Mouse (Mus musculus) liver, embryonic 14.5 days (tissue): ENCODE data around the gene Kcnma1. TPM values are rescaled to one million over a fixed set of nuclear protein-coding genes. Genes with fewer than 3 reads are reported as not detected.

Experiments
- ATAC-seq: fragments of 200-750 bp; cut with Nextera tagmentation; 2 replicates; pipeline ENCODE4 v1.8.0; 2017; ENCODE audit warnings: moderate number of reproducible peaks, mild to moderate bottlenecking, moderate library complexity; ENCODE audit not compliant: insufficient read depth
- DNase-seq, 3 experiments: peaks; one replicate each; pipeline ENCODE4 v3.0.0-alpha.2; 2012 to 2013; ENCODE audit warnings: low read depth in 3 of 3, low spot score in 3 of 3
- H3K27ac ChIP-seq: fragments of 300-500 bp; sonication (generic); 2 replicates; pipeline ENCODE4 v1.5.1; 2014; ENCODE audit warnings: moderate library complexity, mild to moderate bottlenecking, control low read depth, inconsistent platforms
- H3K27me3 ChIP-seq: fragments of 300-500 bp; sonication (generic); 2 replicates; pipeline ENCODE4 v1.6.1; 2014; ENCODE audit warnings: mild to moderate bottlenecking, low read length, moderate library complexity; ENCODE audit not compliant: control insufficient read depth, insufficient read depth
- H3K36me3 ChIP-seq: fragments of 300-500 bp; sonication (generic); replicated peaks from 2 replicates; pipeline ENCODE4 v1.6.1; 2014; ENCODE audit warnings: low read depth; ENCODE audit not compliant: control insufficient read depth, insufficient read depth
- H3K4me1 ChIP-seq, 2 experiments: fragments of 200-500 bp in 1 of 2; fragments of 300-500 bp in 1 of 2; sonication (generic) in 1 of 2; replicated peaks; 2 replicates each; pipeline ENCODE4 v1.6.1; 2012 to 2014; ENCODE audit warnings: antibody characterized with exemption in 1 of 2, inconsistent platforms in 1 of 2, low read length in 1 of 2; ENCODE audit not compliant: control insufficient read depth in 2 of 2, insufficient read depth in 2 of 2
- H3K4me2 ChIP-seq: fragments of 300-500 bp; sonication (generic); 2 replicates; pipeline ENCODE4 v1.6.1; 2014; ENCODE audit warnings: low read depth, mild to moderate bottlenecking, control low read depth, moderate library complexity
- H3K4me3 ChIP-seq, 2 experiments: fragments of 200-500 bp in 1 of 2; fragments of 300-500 bp in 1 of 2; sonication (generic) in 1 of 2; 2 replicates each; pipeline ENCODE4 v1.5.1; 2012 to 2014; ENCODE audit warnings: low read depth in 2 of 2, low read length in 2 of 2, mild to moderate bottlenecking in 2 of 2, control low read depth in 1 of 2, inconsistent platforms in 1 of 2, moderate library complexity in 1 of 2; ENCODE audit not compliant: insufficient read depth in 1 of 2
- H3K9ac ChIP-seq: fragments of 300-500 bp; sonication (generic); replicated peaks from 2 replicates; pipeline ENCODE4 v1.6.1; 2014; ENCODE audit warnings: mild to moderate bottlenecking, control low read depth, moderate library complexity
- H3K9me3 ChIP-seq: fragments of 300-500 bp; sonication (generic); 2 replicates; pipeline ENCODE4 v1.6.1; 2016; ENCODE audit warnings: low read length, mixed read lengths; ENCODE audit not compliant: control insufficient read depth
- CTCF ChIP-seq: IDR thresholded peaks from 2 replicates; pipeline ENCODE4 v1.5.1; 2016; ENCODE audit warnings: antibody characterized with exemption, low read depth, control low read depth
- EP300 ChIP-seq: IDR thresholded peaks from 2 replicates; pipeline ENCODE4 v1.6.1; 2016; ENCODE audit warnings: antibody characterized with exemption, low read depth
- WGBS: fragments of 180-500 bp; shearing (Covaris S2); extraction: QIAGEN DNeasy Blood & Tissue Kit; methylation state at CpG from one replicate; pipeline ENCODE4 v1.1.7; 2014; ENCODE audit not compliant: insufficient replicate concordance; 5-methylcytosine and 5-hydroxymethylcytosine counted together
- polyA plus RNA-seq, 2 experiments: library from polyadenylated mRNA; depleted of rRNA in 1 of 2; stranded (reverse) in 1 of 2; unstranded in 1 of 2; fragments of >200 nt; fragmentation: Nextera tagmentation in 1 of 2; extraction: Ambion mirVana in 1 of 2; gene quantifications; 2 replicates each; pipeline versions ENCODE4 v1.2.1 to v1.2.3; 2012 to 2014

Gene Kcnma1
- polyA plus RNA-seq, 2 experiments, result 0.03 TPM; not detected in 1

GRCm38 (mm10) chr14:23828711-23829320 is 185.5 kb downstream of the Kcnma1 start:
- H3K27ac ChIP-seq, result no peak overlapping the region
- DNase-seq (no peak), ATAC-seq (no peak)
- H3K4me3 ChIP-seq, result no peak overlapping the region
- no peak overlapping the region for H3K4me2 ChIP-seq
- H3K36me3 ChIP-seq, result no peaks in the 10 kb centered on the region
- H3K9ac ChIP-seq, result no peak overlapping the region
- WGBS, result 50% methylated on average over 3 of the region's 3 CpGs
- H3K27me3 ChIP-seq, result no peaks in the 10 kb centered on the region
- no peaks in the 10 kb centered on the region for H3K4me1 ChIP-seq
- TF ChIP-seq EP300, result no peak
- no peak for TF ChIP-seq CTCF
- no peaks in the 10 kb centered on the region for H3K9me3 ChIP-seq

GRCm38 (mm10) chr14:23824937-23825336 is 189.4 kb downstream of the Kcnma1 start:
- DNase-seq (no peak), ATAC-seq (no peak)
- TF ChIP-seq EP300, result no peak
- no peak for TF ChIP-seq CTCF
- H3K27ac ChIP-seq, result no peak overlapping the region
- no peak overlapping the region for H3K4me3 ChIP-seq
- no peaks in the 10 kb centered on the region for H3K36me3 ChIP-seq
- H3K27me3 ChIP-seq, result no peaks in the 10 kb centered on the region
- 22% methylated on average over 2 of the region's 2 CpGs for WGBS
- no peaks in the 10 kb centered on the region for H3K9me3 ChIP-seq
- H3K9ac ChIP-seq, result no peak overlapping the region
- H3K4me2 ChIP-seq, result no peak overlapping the region
- H3K4me1 ChIP-seq, result no peaks in the 10 kb centered on the region

- WGBS, result 39% methylated on average over 4 of the region's 4 CpGs
- H3K36me3 ChIP-seq, result no peaks in the 10 kb centered on the region
- ATAC-seq, result no peak
Measured at GRCm38 (mm10) chr14:23824267-23824666, 190.0 kb downstream of the Kcnma1 start.

GRCm38 (mm10) chr14:23817585-23817984 is 196.7 kb downstream of the Kcnma1 start:
- Histone ChIP-seq H3K4me3 (no peak overlapping the region), H3K4me1 (no peaks in the 10 kb centered on the region), H3K9ac (no peak overlapping the region), H3K27ac (no peak overlapping the region), H3K36me3 (no peaks in the 10 kb centered on the region), H3K9me3 (no peaks in the 10 kb centered on the region), H3K27me3 (no peaks in the 10 kb centered on the region), H3K4me2 (no peak overlapping the region)
- TF ChIP-seq CTCF, result no peak
- TF ChIP-seq EP300, result no peak
- WGBS, result 68% methylated on average over 3 of the region's 3 CpGs
- DNase-seq (no peak), ATAC-seq (no peak)

More at GRCm38 (mm10) chr14:23824267-23824666, 190.0 kb downstream of the Kcnma1 start:
- no peak for DNase-seq
- H3K27me3 ChIP-seq, result no peaks in the 10 kb centered on the region
- H3K4me1 ChIP-seq, result no peaks in the 10 kb centered on the region
- H3K9ac ChIP-seq, result no peak overlapping the region
- no peaks in the 10 kb centered on the region for H3K9me3 ChIP-seq
- TF ChIP-seq CTCF (no peak), EP300 (no peak)
- no peak overlapping the region for H3K27ac ChIP-seq
- H3K4me3 ChIP-seq, result no peak overlapping the region
- no peak overlapping the region for H3K4me2 ChIP-seq

GRCm38 (mm10) chr14:23810081-23810480 is 204.2 kb downstream of the Kcnma1 start:
- Histone ChIP-seq H3K4me3 (no peak overlapping the region), H3K4me2 (no peak overlapping the region), H3K27me3 (no peaks in the 10 kb centered on the region), H3K36me3 (no peaks in the 10 kb centered on the region), H3K9me3 (no peaks in the 10 kb centered on the region), H3K27ac (no peak overlapping the region), H3K9ac (no peak overlapping the region), H3K4me1 (no peaks in the 10 kb centered on the region)
- no peak for ATAC-seq
- WGBS, result 38% methylated on average over 1 of the region's 1 CpGs
- no peak for TF ChIP-seq EP300
- TF ChIP-seq CTCF, result no peak
- no peak for DNase-seq
